Mouse (Mus musculus) hindbrain, embryonic 12.5 days (tissue): ENCODE data around the gene Gm9821. TPM values are rescaled to one million over a fixed set of nuclear protein-coding genes. Genes with fewer than 3 reads are reported as not detected.

Experiments used
- ATAC-seq: fragments of 200-750 bp; cut with Nextera tagmentation; 2 replicates; pipeline ENCODE4 v1.8.0; 2017; ENCODE audit warnings: moderate TSS enrichment; ENCODE audit not compliant: low FRiP score
- H3K27ac ChIP-seq: fragments of 300-500 bp; sonication (generic); 2 replicates; pipeline ENCODE4 v1.5.1; 2016; ENCODE audit warnings: mild to moderate bottlenecking
- H3K27me3 ChIP-seq: fragments of 300-500 bp; sonication (generic); 2 replicates; pipeline ENCODE4 v1.6.1; 2016; ENCODE audit warnings: mild to moderate bottlenecking
- H3K36me3 ChIP-seq: fragments of 300-500 bp; sonication (generic); 2 replicates; pipeline ENCODE4 v1.6.1; 2016; ENCODE audit warnings: mild to moderate bottlenecking
- H3K4me1 ChIP-seq: fragments of 300-500 bp; sonication (generic); 2 replicates; pipeline ENCODE4 v1.6.1; 2016
- H3K4me2 ChIP-seq: fragments of 300-500 bp; sonication (generic); replicated peaks from 2 replicates; pipeline ENCODE4 v1.6.1; 2016; ENCODE audit warnings: mild to moderate bottlenecking
- H3K4me3 ChIP-seq: fragments of 300-500 bp; sonication (generic); 2 replicates; pipeline ENCODE4 v1.5.1; 2016; ENCODE audit warnings: mild to moderate bottlenecking
- H3K9ac ChIP-seq: fragments of 300-500 bp; sonication (generic); 2 replicates; pipeline ENCODE4 v1.6.1; 2016; ENCODE audit warnings: mild to moderate bottlenecking, moderate library complexity
- H3K9me3 ChIP-seq: fragments of 300-500 bp; sonication (generic); replicated peaks from 2 replicates; pipeline ENCODE4 v1.6.1; 2016; ENCODE audit warnings: mild to moderate bottlenecking
- WGBS: fragments of 180-500 bp; shearing (Covaris S2); methylation state at CpG from one replicate; pipeline ENCODE4 v1.1.7; 2016; 5-methylcytosine and 5-hydroxymethylcytosine counted together
- polyA plus RNA-seq: library from polyadenylated mRNA; unstranded; fragments of >200 nt; fragmentation: Nextera tagmentation; extraction: Ambion mirVana; gene quantifications from 2 replicates; pipeline ENCODE4 v1.2.1, GENCODE M21; 2016

Gm9821 gene
- polyA plus RNA-seq, 1 experiment from 2014 or later: 0.57 TPM

DNA sequence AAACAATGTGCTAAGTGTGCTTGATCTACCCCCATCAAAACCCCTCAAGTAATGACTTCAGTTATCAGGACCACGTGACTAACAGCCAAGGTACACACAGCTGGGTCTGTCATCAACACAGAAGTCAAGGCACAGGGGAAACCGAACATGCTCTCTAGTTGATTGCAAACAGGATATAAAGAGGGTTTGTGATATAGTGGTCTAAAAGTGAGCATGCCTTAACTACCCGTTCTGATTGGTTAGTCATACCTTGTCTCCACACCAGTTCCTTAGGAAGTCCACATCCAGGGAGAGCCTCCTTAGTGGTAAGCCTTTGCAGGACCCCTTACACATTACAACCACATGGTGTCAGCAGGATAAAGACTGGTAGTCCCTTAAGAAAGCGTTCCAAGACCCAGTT lies 25.4 kb upstream of the Gm9821 start:
- H3K27ac ChIP-seq: no peak overlapping the region
- WGBS: 80% methylated on average over 4 of the region's 4 CpGs
- no peak overlapping the region for H3K4me3 ChIP-seq
- ATAC-seq: no peak
- H3K4me2 ChIP-seq: no peak overlapping the region
- H3K4me1 ChIP-seq: peaks cover 25% of the 10 kb centered on the region
- no peak overlapping the region for H3K9ac ChIP-seq
- peaks cover 37% of the 10 kb centered on the region for H3K36me3 ChIP-seq
- H3K9me3 ChIP-seq: no peaks in the 10 kb centered on the region
- peaks cover 55% of the 10 kb centered on the region for H3K27me3 ChIP-seq

DNA sequence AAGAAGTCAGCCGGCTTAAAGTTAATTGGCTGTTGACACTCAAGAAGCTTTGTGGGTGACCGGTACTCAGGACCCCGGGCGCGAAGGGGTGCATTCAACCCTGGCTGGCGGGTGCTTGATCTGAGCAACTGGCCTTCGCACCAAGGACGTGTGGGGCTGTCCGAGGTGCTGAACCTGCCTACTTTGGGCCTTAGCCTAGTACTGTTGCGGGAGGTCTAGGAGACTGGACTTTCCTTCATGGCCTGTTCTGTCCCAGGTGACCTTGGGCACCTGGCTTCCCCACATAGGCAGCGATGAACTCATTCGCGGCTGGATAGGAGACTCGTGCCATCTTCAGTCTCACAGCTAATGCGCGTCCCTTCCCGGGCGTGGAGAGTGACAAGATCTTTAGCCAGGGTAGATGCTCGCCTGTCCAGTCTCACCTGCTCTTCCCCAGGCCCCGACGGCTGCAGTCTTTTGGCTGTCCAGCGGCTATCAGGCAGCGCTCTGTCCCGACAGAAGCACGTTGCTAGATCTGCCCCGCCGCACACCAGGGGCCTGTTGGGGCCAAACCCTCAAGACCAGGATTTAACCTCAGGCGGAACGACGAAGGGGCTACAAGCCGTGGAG lies 24.2 kb upstream of the Gm9821 start:
- Histone ChIP-seq H3K36me3 (peaks cover 28% of the 10 kb centered on the region), H3K9me3 (no peaks in the 10 kb centered on the region), H3K4me1 (peaks cover 25% of the 10 kb centered on the region), H3K27me3 (peaks cover 60% of the 10 kb centered on the region), H3K4me2 (peak overlapping the region; percentile 93), H3K27ac (no peak overlapping the region), H3K4me3 (peak overlapping the region; percentile 55), H3K9ac (peak overlapping the region; percentile 60)
- 8% methylated on average over 31 of the region's 31 CpGs for whole genome bisulfite sequencing
- no peak; the same call in 1 of the 2 replicates for ATAC-seq

DNA sequence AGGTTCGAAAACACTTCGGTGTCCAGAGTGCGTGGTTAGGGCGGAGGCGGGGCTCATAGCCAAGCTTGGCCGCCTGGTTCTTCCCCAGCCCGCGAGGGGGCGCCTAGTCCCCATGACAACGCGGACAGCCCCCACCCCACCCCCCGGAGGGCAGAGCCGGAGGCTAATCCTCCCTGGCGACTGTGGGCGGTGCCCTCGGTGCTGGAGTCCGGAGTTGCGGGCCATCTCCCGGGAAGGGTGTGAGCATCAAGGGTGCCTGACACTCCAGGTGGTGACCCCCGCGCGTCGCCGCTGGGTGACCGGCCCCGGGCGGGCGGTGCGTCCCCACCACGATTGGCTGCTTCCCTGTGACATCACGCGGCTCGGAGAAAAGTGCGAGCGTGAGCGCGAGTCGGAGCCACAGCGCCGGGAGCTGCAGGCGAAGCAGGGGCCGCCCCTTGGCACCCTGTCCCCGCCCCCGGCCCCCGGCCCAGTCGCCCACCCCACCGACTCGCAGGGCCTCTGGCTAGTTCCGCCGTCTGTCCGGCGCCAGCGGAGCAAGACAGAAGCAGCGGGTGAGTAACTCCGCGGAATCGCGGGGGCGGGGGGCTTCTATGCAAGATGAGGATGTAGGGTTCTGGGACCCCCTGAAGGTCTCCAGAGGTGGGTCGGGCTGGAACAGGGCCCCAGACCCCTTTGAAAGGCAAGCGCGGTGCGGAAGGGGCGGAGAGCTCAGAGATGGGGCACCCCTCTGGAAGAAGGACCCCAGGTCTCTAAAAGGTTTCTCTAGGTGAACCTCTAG lies 23.5 kb upstream of the Gm9821 start:
- peaks cover 25% of the 10 kb centered on the region for H3K4me1 ChIP-seq
- H3K36me3 ChIP-seq: peaks cover 21% of the 10 kb centered on the region
- H3K9ac ChIP-seq: peak overlapping the region; percentile 60
- under 1% methylated on average over 64 of the region's 64 CpGs for WGBS
- peak; percentile 73 for ATAC-seq
- H3K4me2 ChIP-seq: peak overlapping the region; percentile 93
- H3K27me3 ChIP-seq: peaks cover 62% of the 10 kb centered on the region
- H3K9me3 ChIP-seq: no peaks in the 10 kb centered on the region
- H3K27ac ChIP-seq: no peak overlapping the region
- H3K4me3 ChIP-seq: peak overlapping the region; percentile 55

DNA sequence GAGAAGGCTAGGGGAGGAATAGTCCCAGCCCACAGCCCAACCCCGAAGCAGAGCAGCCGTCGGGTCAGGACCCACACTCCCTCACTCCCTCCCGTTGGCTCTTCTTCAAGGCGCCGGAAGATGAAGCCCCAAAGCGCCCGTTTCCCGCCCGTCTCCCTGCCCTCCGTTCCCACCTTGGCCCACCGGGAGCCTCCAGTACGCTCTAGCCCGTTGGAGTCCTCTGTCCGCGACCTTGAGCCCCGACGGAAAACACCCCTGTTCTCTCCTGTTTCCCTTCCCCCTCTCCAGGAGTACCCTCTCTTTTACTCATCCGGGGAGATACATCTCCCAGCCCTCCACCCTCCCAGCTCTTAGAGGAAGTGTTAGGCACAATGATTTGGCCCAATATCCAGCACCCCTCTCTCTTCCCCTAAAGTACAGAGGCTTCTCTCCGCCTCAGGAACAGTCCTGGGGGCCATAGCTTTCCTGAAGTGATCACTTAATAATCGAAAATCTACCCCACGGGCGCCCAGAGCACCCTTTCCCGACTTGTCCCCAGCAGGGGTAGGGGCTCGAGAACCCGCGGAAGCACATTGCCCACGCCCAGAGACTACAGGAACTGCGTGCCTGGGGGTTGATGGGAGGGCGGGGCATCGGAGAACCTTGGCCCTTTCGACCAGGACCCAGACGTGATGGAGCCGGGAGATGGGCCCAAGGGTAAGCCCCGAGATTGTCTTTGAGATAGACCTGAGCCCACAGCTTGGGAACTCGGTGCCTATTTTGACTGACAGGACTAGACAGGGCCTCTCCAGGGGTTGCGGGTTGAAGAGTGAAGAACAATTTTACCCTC lies 22.7 kb upstream of the Gm9821 start:
- peaks cover 65% of the 10 kb centered on the region for H3K27me3 ChIP-seq

DNA sequence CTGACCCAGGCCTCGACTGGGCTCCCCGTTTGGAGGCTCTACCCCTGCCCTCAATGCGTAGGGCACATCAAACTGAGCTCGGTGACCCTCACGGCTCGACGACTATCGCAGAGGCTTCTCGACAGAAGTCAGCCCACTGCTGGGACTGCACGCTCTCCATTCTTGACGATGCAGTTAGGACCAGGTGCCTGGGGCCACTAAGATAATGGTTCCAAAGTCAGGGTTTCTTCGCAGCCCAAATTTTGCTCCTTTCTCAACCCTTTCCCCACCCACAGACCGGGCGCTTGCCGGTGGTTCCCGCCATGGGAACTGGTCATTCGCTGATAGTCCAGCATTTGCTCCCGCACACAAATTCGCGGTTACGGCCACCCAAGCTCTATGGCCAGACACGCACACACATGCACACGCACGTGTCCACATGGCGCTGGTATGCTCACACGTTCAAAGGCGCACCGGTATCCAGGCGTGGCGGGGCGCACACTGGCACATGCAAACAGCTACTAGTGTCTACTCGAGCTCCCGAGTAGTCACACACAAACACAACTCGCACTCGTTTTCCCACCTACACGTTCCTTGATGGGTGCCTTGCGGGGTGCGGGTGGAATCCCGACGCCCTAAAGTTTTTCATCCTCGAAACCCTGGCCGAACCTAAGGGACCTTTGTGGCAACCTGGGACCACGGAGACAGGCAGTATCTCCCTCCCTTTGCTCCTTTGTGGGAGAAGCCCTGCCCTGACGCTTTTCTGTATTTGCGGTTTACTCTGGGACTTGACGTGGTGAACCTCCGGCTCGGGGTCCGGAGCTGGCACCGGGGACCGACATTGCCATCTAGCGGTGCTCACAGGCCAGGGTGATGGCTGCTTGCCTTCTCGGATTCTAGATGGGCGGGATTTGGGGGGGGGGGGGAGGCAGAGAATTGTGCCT lies 21.8 kb upstream of the Gm9821 start:
- Histone ChIP-seq H3K27me3 (peaks cover 65% of the 10 kb centered on the region), H3K9ac (0 out of 2 replicates have a peak overlapping the region, but pooled peaks have one; percentile 14), H3K36me3 (peaks cover 10% of the 10 kb centered on the region; the same call in 1 of the 2 replicates), H3K4me2 (peak overlapping the region; percentile 93), H3K4me3 (peak overlapping the region; percentile 55), H3K4me1 (peaks cover 31% of the 10 kb centered on the region), H3K9me3 (no peaks in the 10 kb centered on the region), H3K27ac (no peak overlapping the region)
- 4% methylated on average over 54 of the region's 54 CpGs for WGBS
- ATAC-seq: no peak

More for the DNA sequence above, 22.7 kb upstream of the Gm9821 start:
- ATAC-seq: peak; percentile 17; the same call in 1 of the 2 replicates
- H3K4me2 ChIP-seq: peak overlapping the region; percentile 93
- peaks cover 25% of the 10 kb centered on the region for H3K4me1 ChIP-seq
- H3K4me3 ChIP-seq: peak overlapping the region; percentile 55
- no peak overlapping the region for H3K27ac ChIP-seq
- 4% methylated on average over 34 of the region's 37 CpGs for WGBS
- H3K9me3 ChIP-seq: no peaks in the 10 kb centered on the region
- no peak overlapping the region for H3K9ac ChIP-seq
- peaks cover 13% of the 10 kb centered on the region for H3K36me3 ChIP-seq

DNA sequence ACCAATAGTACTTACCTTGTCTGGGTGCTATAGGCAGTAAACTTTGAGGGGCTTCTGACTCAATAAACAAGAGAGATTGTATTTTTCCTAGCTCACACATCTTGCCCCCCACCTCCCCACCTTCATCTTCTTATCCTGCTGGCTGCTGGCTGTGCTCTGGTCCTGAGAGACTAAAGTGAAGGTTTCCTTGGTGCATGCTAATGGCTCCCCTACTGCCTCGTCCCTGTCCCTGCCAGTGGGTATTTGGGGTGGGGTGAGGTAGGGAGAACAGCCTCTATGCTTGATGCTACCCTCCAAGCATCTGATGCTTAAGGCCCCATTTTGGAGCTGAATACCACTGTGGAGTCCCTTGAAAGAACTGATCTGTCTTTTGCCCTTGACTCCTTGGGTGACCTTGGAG lies 20.8 kb upstream of the Gm9821 start:
- H3K27ac ChIP-seq: no peak overlapping the region
- ATAC-seq: no peak
- 33% methylated on average over 1 of the region's 1 CpGs for WGBS

DNA sequence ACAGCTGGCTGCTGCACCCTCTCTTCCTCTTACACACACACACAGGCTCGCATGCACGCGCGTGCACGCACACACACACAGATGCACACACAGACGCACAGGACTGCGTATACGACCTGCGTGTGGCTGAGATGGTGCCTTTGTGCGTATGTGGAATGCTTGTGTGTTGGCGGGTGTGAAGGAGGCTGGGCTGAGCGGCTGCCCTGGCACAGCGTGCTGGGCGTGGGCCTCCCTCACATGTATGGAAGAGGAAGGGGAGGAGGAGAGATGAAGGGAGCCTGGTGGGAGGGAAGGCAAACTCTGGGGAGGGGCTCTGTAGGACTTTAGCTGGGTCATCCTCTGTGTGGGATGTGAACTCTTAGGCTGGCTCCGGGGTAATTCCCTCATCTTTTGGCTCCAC lies 20.1 kb upstream of the Gm9821 start:
- Histone ChIP-seq H3K27ac (no peak overlapping the region), H3K4me2 (no peak overlapping the region), H3K9ac (no peak overlapping the region), H3K9me3 (no peaks in the 10 kb centered on the region), H3K36me3 (0 out of 2 replicates have a peak, but pooled peaks cover 5% of the 10 kb centered on the region), H3K4me1 (peaks cover 43% of the 10 kb centered on the region), H3K4me3 (no peak overlapping the region), H3K27me3 (peaks cover 55% of the 10 kb centered on the region)
- ATAC-seq: no peak
- 89% methylated on average over 15 of the region's 15 CpGs for WGBS

More for the DNA sequence above, 20.8 kb upstream of the Gm9821 start:
- Histone ChIP-seq H3K4me1 (peaks cover 37% of the 10 kb centered on the region), H3K4me3 (no peak overlapping the region), H3K4me2 (no peak overlapping the region), H3K36me3 (0 out of 2 replicates have a peak, but pooled peaks cover 5% of the 10 kb centered on the region), H3K27me3 (peaks cover 62% of the 10 kb centered on the region), H3K9ac (no peak overlapping the region), H3K9me3 (no peaks in the 10 kb centered on the region)

DNA sequence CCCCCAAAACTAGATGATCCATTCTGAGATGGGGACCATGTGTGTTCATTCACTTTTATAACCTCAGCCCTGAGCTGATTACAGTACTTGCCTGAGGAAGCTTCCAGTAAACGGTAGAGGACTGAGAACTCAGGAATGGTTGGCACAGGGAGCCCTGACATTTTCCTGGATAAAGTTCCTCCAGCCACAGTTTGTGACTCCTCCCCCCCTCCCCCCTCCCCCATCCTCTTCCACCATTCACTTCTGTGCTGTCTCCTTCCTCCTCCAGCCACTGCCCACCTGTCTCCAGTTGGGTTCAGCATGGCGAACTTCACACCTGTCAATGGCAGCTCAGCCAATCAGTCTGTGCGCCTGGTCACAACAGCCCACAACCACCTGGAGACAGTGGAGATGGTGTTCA lies 18.6 kb upstream of the Gm9821 start, which contains the start of gene Chrm4:
Gene Chrm4, plus strand, starts transcription at position 301 of the 400 bp plus-strand sequence.
- H3K4me2 ChIP-seq: peak within 1 kb of the TSS; percentile 22; the same call in 1 of the 2 replicates
- H3K36me3 ChIP-seq: 0 out of 2 replicates have a peak, but pooled peaks cover 5% of the 10 kb centered on the region
- H3K27me3 ChIP-seq: peaks cover 40% of the 10 kb centered on the region
- no peak within 1 kb of the TSS for H3K9ac ChIP-seq
- H3K27ac ChIP-seq: no peak within 1 kb of the TSS
- 88% methylated on average over 3 of the region's 3 CpGs for WGBS
- no peaks in the 10 kb centered on the region for H3K9me3 ChIP-seq
- no peak for ATAC-seq
- no peak within 1 kb of the TSS for H3K4me3 ChIP-seq
- peaks cover 45% of the 10 kb centered on the region for H3K4me1 ChIP-seq

DNA sequence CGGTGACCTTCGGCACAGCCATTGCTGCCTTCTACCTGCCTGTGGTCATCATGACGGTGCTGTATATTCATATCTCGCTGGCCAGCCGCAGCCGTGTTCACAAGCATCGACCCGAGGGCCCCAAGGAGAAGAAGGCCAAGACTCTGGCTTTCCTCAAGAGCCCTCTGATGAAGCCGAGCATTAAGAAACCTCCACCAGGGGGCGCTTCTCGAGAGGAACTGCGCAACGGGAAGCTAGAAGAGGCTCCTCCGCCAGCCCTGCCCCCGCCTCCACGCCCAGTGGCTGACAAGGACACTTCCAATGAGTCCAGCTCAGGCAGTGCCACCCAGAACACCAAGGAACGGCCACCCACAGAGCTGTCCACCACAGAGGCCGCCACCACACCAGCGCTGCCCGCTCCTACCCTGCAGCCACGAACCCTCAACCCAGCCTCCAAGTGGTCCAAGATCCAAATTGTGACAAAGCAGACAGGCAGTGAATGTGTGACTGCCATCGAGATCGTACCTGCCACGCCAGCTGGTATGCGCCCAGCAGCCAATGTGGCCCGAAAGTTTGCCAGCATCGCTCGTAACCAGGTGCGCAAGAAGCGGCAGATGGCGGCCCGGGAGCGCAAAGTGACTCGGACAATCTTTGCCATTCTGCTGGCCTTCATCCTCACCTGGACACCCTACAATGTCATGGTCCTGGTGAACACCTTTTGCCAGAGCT lies 17.5 kb upstream of the Gm9821 start:
- Histone ChIP-seq H3K4me3 (no peak overlapping the region), H3K9me3 (no peaks in the 10 kb centered on the region), H3K27ac (no peak overlapping the region), H3K27me3 (peaks cover 29% of the 10 kb centered on the region), H3K4me2 (peak overlapping the region; percentile 22; the same call in 1 of the 2 replicates), H3K36me3 (0 out of 2 replicates have a peak, but pooled peaks cover 5% of the 10 kb centered on the region), H3K4me1 (peaks cover 45% of the 10 kb centered on the region), H3K9ac (no peak overlapping the region)
- 41% methylated on average over 34 of the region's 34 CpGs for WGBS
- ATAC-seq: no peak

DNA sequence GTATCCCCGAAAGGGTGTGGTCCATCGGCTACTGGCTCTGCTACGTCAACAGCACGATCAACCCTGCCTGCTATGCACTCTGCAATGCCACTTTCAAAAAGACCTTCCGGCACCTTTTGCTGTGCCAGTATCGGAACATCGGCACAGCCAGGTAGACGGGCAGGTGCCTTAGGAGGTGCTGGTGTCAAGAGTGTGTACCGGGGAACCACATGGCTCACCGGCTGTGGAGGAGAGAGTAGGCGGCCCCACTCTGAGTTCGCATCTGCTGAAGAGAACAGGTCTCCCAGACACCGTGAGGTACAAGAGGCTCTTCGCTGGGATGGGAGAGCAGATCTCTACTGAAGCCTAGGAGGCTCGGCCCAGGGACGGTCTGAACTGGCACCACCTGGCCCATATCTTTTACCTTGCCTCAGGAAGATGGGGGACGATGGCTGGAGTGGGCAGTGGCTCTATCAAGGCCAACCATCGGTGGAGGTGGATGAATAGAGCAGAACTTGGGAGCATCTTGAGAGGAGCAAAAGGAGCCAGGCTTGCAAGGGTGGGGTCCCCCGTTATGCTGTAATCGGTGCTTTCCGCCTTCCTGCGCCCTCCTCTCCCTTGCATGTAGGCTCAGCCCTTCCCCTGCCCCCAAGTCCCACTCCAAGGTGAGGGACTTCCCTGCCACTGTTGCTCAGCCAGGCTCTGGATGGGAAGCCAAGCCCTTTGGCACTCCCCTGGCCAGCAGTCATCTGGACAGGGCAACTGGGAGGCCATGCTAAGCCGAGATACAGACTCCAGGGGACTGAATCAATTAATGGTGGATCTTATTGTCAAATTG lies 16.8 kb upstream of the Gm9821 start:
- 70% methylated on average over 23 of the region's 23 CpGs for WGBS
- Histone ChIP-seq H3K27me3 (peaks cover 22% of the 10 kb centered on the region), H3K9ac (0 out of 2 replicates have a peak overlapping the region, but pooled peaks have one; percentile 23), H3K4me2 (peak overlapping the region; percentile 63), H3K9me3 (no peaks in the 10 kb centered on the region), H3K4me1 (peaks cover 45% of the 10 kb centered on the region), H3K36me3 (0 out of 2 replicates have a peak, but pooled peaks cover 5% of the 10 kb centered on the region), H3K4me3 (no peak overlapping the region), H3K27ac (no peak overlapping the region)
- ATAC-seq: no peak
